Mouse (Mus musculus) adrenal gland, postnatal 25 days (tissue): ENCODE results near the gene Cacna1a. TPM values are rescaled to one million over a fixed set of nuclear protein-coding genes. Genes with fewer than 3 reads are reported as not detected.
A peak's percentile ranks its signal among the peaks of the same experiment; 100 is the strongest.
"Not testable (repeated sequence)": the region's sequence is repeated elsewhere in the genome, so short reads cannot be mapped to it uniquely, and the experiment has no call there.

ENCODE experiments used
- DNase-seq: peaks from one replicate; pipeline ENCODE4 v3.0.0; 2021; ENCODE audit warnings: mixed read lengths
- total RNA-seq: library from RNA; stranded (reverse); gene quantifications from 2 replicates; pipeline ENCODE4 v1.2.3, GENCODE M21; 2021

The Cacna1a gene
- total RNA-seq, 1 experiment from 2014 or later = 8.0 TPM

GRCm38 (mm10) chr8:84593143-84593542, 204.9 kb downstream of the Cacna1a start:
- no peak for DNase-seq

GRCm38 (mm10) chr8:84594099-84594780, 206.0 kb downstream of the Cacna1a start:
- peak; percentile 79 for DNase-seq

GRCm38 (mm10) chr8:84595648-84596047, 207.4 kb downstream of the Cacna1a start:
- peak; percentile 34 for DNase-seq

GRCm38 (mm10) chr8:84599401-84599800, 211.2 kb downstream of the Cacna1a start:
- DNase-seq = no peak

- no peak for DNase-seq
These were observed 212.2 kb downstream of the Cacna1a start for GRCm38 (mm10) chr8:84600311-84600907.

- DNase-seq = no peak
These were observed 213.0 kb downstream of the Cacna1a start for GRCm38 (mm10) chr8:84601221-84601751.

GRCm38 (mm10) chr8:84614512-84615223, 226.4 kb downstream of the Cacna1a start:
- DNase-seq = no peak

GRCm38 (mm10) chr8:84615666-84616485, 227.6 kb downstream of the Cacna1a start:
- DNase-seq = no peak

- DNase-seq = no peak
These were observed 228.8 kb downstream of the Cacna1a start for GRCm38 (mm10) chr8:84617005-84617404.

- DNase-seq = no peak
These were observed 232.9 kb downstream of the Cacna1a start for GRCm38 (mm10) chr8:84621102-84621625.

- DNase-seq = not testable (repeated sequence)
These were observed 235.2 kb downstream of the Cacna1a start for GRCm38 (mm10) chr8:84623425-84623824.

- no peak for DNase-seq
These were observed 241.3 kb downstream of the Cacna1a start for GRCm38 (mm10) chr8:84629586-84629985.

GRCm38 (mm10) chr8:84630145-84630544, 241.9 kb downstream of the Cacna1a start:
- no peak for DNase-seq

GRCm38 (mm10) chr8:84631813-84632212, 243.6 kb downstream of the Cacna1a start:
- DNase-seq = no peak

- no peak for DNase-seq
These were observed 245.8 kb downstream of the Cacna1a start for GRCm38 (mm10) chr8:84633841-84634584.

- DNase-seq = peak; percentile 76
These were observed 246.6 kb downstream of the Cacna1a start for GRCm38 (mm10) chr8:84634849-84635304.

GRCm38 (mm10) chr8:84635397-84636050, 247.3 kb downstream of the Cacna1a start:
- no peak for DNase-seq

- DNase-seq = no peak
These were observed 247.9 kb downstream of the Cacna1a start for GRCm38 (mm10) chr8:84636051-84636691.

- no peak for DNase-seq
These were observed 249.8 kb downstream of the Cacna1a start for GRCm38 (mm10) chr8:84637946-84638554.
